Mouse (Mus musculus): ENCODE measurements around the gene Mterf1a.

Gene Mterf1a

GRCm38 (mm10) chr5:3845026-3845425 is 48.7 kb downstream of the Mterf1a start, which contains the start of gene Lrrd1:
TSS of gene Lrrd1 (plus strand) at chr5:3845173.
- in situ Hi-C loops (cut with MboI, MseI) = no loop called here

Measured in T-helper 17 cell (primary cell).